Mouse (Mus musculus): Measurements from ENCODE around the gene Tep1. TPM values are rescaled to one million over a fixed set of nuclear protein-coding genes. Genes with fewer than 3 reads are reported as not detected.
"Not testable (repeated sequence)": the region's sequence is repeated elsewhere in the genome, so short reads cannot be mapped to it uniquely, and the experiment has no call there.

Gene Tep1
- 3.2 and 3.7 TPM in 2 replicates for polyA plus RNA-seq (2015; fragmentation: Nextera tagmentation; extraction: Ambion mirVana)

- ATAC-seq (ENCODE audit: low read depth) = peak; percentile 92
- H3K4me2 ChIP-seq (ENCODE audit: low read depth, low read length) = peak within 1 kb of the TSS; percentile 55
- H3K9ac ChIP-seq (ENCODE audit: low read depth, low read length) = peak within 1 kb of the TSS; percentile 53
- peaks cover 3% of the 10 kb centered on the region; the same call in 1 of the 2 replicates for H3K4me1 ChIP-seq (ENCODE audit: control insufficient read depth, low read depth, low read length)
- WGBS (ENCODE audit: insufficient replicate concordance) = 4% methylated on average over 32 of the region's 32 CpGs
- no peaks in the 10 kb centered on the region for H3K9me3 ChIP-seq (replicated peaks; ENCODE audit: control insufficient read depth, low read length)
- H3K4me3 ChIP-seq (ENCODE audit: low read depth, low read length) = peak within 1 kb of the TSS; percentile 65
- H3K36me3 ChIP-seq (ENCODE audit: control insufficient read depth, insufficient read depth) = no peaks in the 10 kb centered on the region
- no peaks in the 10 kb centered on the region for H3K27me3 ChIP-seq (ENCODE audit: control insufficient read depth, insufficient read depth, low read depth, low read length)
- H3K27ac ChIP-seq (ENCODE audit: low read length) = peak within 1 kb of the TSS; percentile 67
These were observed at the start of gene Tep1 for GRCm38 (mm10) chr14:50869889-50870804. Gene Tep1, minus strand, starts transcription at chr14:50870560.

- H3K4me2 ChIP-seq (ENCODE audit: low read depth, low read length) = no peak overlapping the region
- no peak overlapping the region for H3K4me3 ChIP-seq (ENCODE audit: low read depth, low read length)
- no peaks in the 10 kb centered on the region for H3K27me3 ChIP-seq (ENCODE audit: control insufficient read depth, insufficient read depth, low read depth, low read length)
- no peak for ATAC-seq (ENCODE audit: low read depth)
- H3K27ac ChIP-seq (ENCODE audit: low read length) = no peak overlapping the region
- H3K9me3 ChIP-seq (replicated peaks; ENCODE audit: control insufficient read depth, low read length) = no peaks in the 10 kb centered on the region
- H3K9ac ChIP-seq (ENCODE audit: low read depth, low read length) = no peak overlapping the region
- H3K36me3 ChIP-seq (ENCODE audit: control insufficient read depth, insufficient read depth) = no peaks in the 10 kb centered on the region; the same call in 1 of the 2 replicates
- WGBS (ENCODE audit: insufficient replicate concordance) = 50% methylated on average over 3 of the region's 3 CpGs
- H3K4me1 ChIP-seq (ENCODE audit: control insufficient read depth, low read depth, low read length) = no peaks in the 10 kb centered on the region
These were observed 41.0 kb upstream of the Tep1 start for GRCm38 (mm10) chr14:50911356-50911755.

- H3K9me3 ChIP-seq (replicated peaks; ENCODE audit: control insufficient read depth, low read length) = no peaks in the 10 kb centered on the region
- no peak overlapping the region for H3K4me2 ChIP-seq (ENCODE audit: low read depth, low read length)
- H3K4me3 ChIP-seq (ENCODE audit: low read depth, low read length) = no peak overlapping the region
- no peak for ATAC-seq (ENCODE audit: low read depth)
- H3K36me3 ChIP-seq (ENCODE audit: control insufficient read depth, insufficient read depth) = no peaks in the 10 kb centered on the region
- H3K4me1 ChIP-seq (ENCODE audit: control insufficient read depth, low read depth, low read length) = peaks cover 4% of the 10 kb centered on the region; the same call in 1 of the 2 replicates
- H3K9ac ChIP-seq (ENCODE audit: low read depth, low read length) = no peak overlapping the region
- 49% methylated on average over 4 of the region's 4 CpGs for WGBS (ENCODE audit: insufficient replicate concordance)
- H3K27me3 ChIP-seq (ENCODE audit: control insufficient read depth, insufficient read depth, low read depth, low read length) = no peaks in the 10 kb centered on the region
- H3K27ac ChIP-seq (ENCODE audit: low read length) = no peak overlapping the region
These were observed 37.8 kb upstream of the Tep1 start for GRCm38 (mm10) chr14:50908126-50908525.

- H3K36me3 ChIP-seq (ENCODE audit: control insufficient read depth, insufficient read depth); H3K4me1 ChIP-seq (ENCODE audit: control insufficient read depth, low read depth, low read length); H3K9me3 ChIP-seq (replicated peaks; ENCODE audit: control insufficient read depth, low read length); H3K4me3 ChIP-seq (ENCODE audit: low read depth, low read length); H3K27me3 ChIP-seq (ENCODE audit: control insufficient read depth, insufficient read depth, low read depth, low read length); H3K27ac ChIP-seq (ENCODE audit: low read length); ATAC-seq (ENCODE audit: low read depth); H3K9ac ChIP-seq (ENCODE audit: low read depth, low read length); H3K4me2 ChIP-seq (ENCODE audit: low read depth, low read length): not testable (repeated sequence)
These were observed 35.0 kb upstream of the Tep1 start for GRCm38 (mm10) chr14:50905327-50905726.

GRCm38 (mm10) chr14:50904828-50905129, 34.4 kb upstream of the Tep1 start:
- H3K27ac ChIP-seq (ENCODE audit: low read length) = no peak overlapping the region
- peaks cover 4% of the 10 kb centered on the region; the same call in 1 of the 2 replicates for H3K4me1 ChIP-seq (ENCODE audit: control insufficient read depth, low read depth, low read length)
- H3K4me2 ChIP-seq (ENCODE audit: low read depth, low read length) = no peak overlapping the region
- WGBS (ENCODE audit: insufficient replicate concordance) = 72% methylated on average over 4 of the region's 4 CpGs
- no peaks in the 10 kb centered on the region for H3K9me3 ChIP-seq (replicated peaks; ENCODE audit: control insufficient read depth, low read length)
- H3K27me3 ChIP-seq (ENCODE audit: control insufficient read depth, insufficient read depth, low read depth, low read length) = no peaks in the 10 kb centered on the region
- no peak overlapping the region for H3K4me3 ChIP-seq (ENCODE audit: low read depth, low read length)
- H3K9ac ChIP-seq (ENCODE audit: low read depth, low read length) = no peak overlapping the region
- no peaks in the 10 kb centered on the region for H3K36me3 ChIP-seq (ENCODE audit: control insufficient read depth, insufficient read depth)
- no peak for ATAC-seq (ENCODE audit: low read depth)

- Histone ChIP-seq H3K4me2 (ENCODE audit: low read depth, low read length) (peak overlapping the region; percentile 62), H3K27me3 (ENCODE audit: control insufficient read depth, insufficient read depth, low read depth, low read length) (no peaks in the 10 kb centered on the region), H3K9ac (ENCODE audit: low read depth, low read length) (peak overlapping the region; percentile 29; the same call in 1 of the 2 replicates), H3K4me1 (ENCODE audit: control insufficient read depth, low read depth, low read length) (peaks cover 4% of the 10 kb centered on the region; the same call in 1 of the 2 replicates), H3K4me3 (ENCODE audit: low read depth, low read length) (peak overlapping the region; percentile 46), H3K9me3 (replicated peaks; ENCODE audit: control insufficient read depth, low read length) (no peaks in the 10 kb centered on the region), H3K27ac (ENCODE audit: low read length) (no peak overlapping the region), H3K36me3 (ENCODE audit: control insufficient read depth, insufficient read depth) (no peaks in the 10 kb centered on the region)
- WGBS (ENCODE audit: insufficient replicate concordance) = 7% methylated on average over 26 of the region's 26 CpGs
- peak; percentile 79 for ATAC-seq (ENCODE audit: low read depth)
These were observed 33.8 kb upstream of the Tep1 start for GRCm38 (mm10) chr14:50903973-50904827.

GRCm38 (mm10) chr14:50897992-50898391, 27.6 kb upstream of the Tep1 start:
- not testable (repeated sequence) for ATAC-seq (ENCODE audit: low read depth); H3K9me3 ChIP-seq (replicated peaks; ENCODE audit: control insufficient read depth, low read length)
- WGBS (ENCODE audit: insufficient replicate concordance) = 35% methylated on average over 2 of the region's 2 CpGs

GRCm38 (mm10) chr14:50897374-50897765, 27.0 kb upstream of the Tep1 start, which contains the start of gene Klhl33:
Gene Klhl33, minus strand, starts transcription at chr14:50897507.
- peaks cover 5% of the 10 kb centered on the region; the same call in 1 of the 2 replicates for H3K27me3 ChIP-seq (ENCODE audit: control insufficient read depth, insufficient read depth, low read depth, low read length)
- ATAC-seq (ENCODE audit: low read depth) = no peak
- H3K4me2 ChIP-seq (ENCODE audit: low read depth, low read length) = peak within 1 kb of the TSS; percentile 50
- 38% methylated on average over 7 of the region's 7 CpGs for WGBS (ENCODE audit: insufficient replicate concordance)
- H3K9me3 ChIP-seq (replicated peaks; ENCODE audit: control insufficient read depth, low read length) = no peaks in the 10 kb centered on the region
- H3K27ac ChIP-seq (ENCODE audit: low read length) = peak within 1 kb of the TSS; percentile 41; the same call in 1 of the 2 replicates
- no peaks in the 10 kb centered on the region for H3K36me3 ChIP-seq (ENCODE audit: control insufficient read depth, insufficient read depth)
- H3K9ac ChIP-seq (ENCODE audit: low read depth, low read length) = peak within 1 kb of the TSS; percentile 6
- peak within 1 kb of the TSS; percentile 28 for H3K4me3 ChIP-seq (ENCODE audit: low read depth, low read length)
- peaks cover 3% of the 10 kb centered on the region for H3K4me1 ChIP-seq (ENCODE audit: control insufficient read depth, low read depth, low read length)

More at GRCm38 (mm10) chr14:50897992-50898391, 27.6 kb upstream of the Tep1 start:
- H3K9ac ChIP-seq (ENCODE audit: low read depth, low read length); H3K27ac ChIP-seq (ENCODE audit: low read length); H3K4me2 ChIP-seq (ENCODE audit: low read depth, low read length); H3K27me3 ChIP-seq (ENCODE audit: control insufficient read depth, insufficient read depth, low read depth, low read length); H3K4me3 ChIP-seq (ENCODE audit: low read depth, low read length); H3K36me3 ChIP-seq (ENCODE audit: control insufficient read depth, insufficient read depth); H3K4me1 ChIP-seq (ENCODE audit: control insufficient read depth, low read depth, low read length): not testable (repeated sequence)

Data from liver, embryonic 16.5 days (tissue).